Mouse (Mus musculus) testis, postnatal 14 days (tissue): ENCODE measurements around the gene Pde4d.

ENCODE experiments used
- DNase-seq: peaks from one replicate; pipeline ENCODE4 v3.0.0; 2021; ENCODE audit warnings: low spot score

Pde4d gene

GRCm38 (mm10) chr13:108490872-108491271 is 41.1 kb downstream of the Pde4d start:
- DNase-seq, result no peak

- DNase-seq, result no peak
These were observed 43.1 kb downstream of the Pde4d start for GRCm38 (mm10) chr13:108492886-108493285.

- no peak for DNase-seq
These were observed 44.6 kb downstream of the Pde4d start for GRCm38 (mm10) chr13:108494365-108494764.

GRCm38 (mm10) chr13:108497768-108498167 is 48.0 kb downstream of the Pde4d start:
- no peak for DNase-seq

GRCm38 (mm10) chr13:108498247-108498743 is 48.5 kb downstream of the Pde4d start:
- no peak for DNase-seq

- no peak for DNase-seq
These were observed 49.1 kb downstream of the Pde4d start for GRCm38 (mm10) chr13:108498773-108499313.

GRCm38 (mm10) chr13:108501386-108501785 is 51.6 kb downstream of the Pde4d start:
- DNase-seq, result no peak

GRCm38 (mm10) chr13:108524548-108524947 is 74.8 kb downstream of the Pde4d start:
- no peak for DNase-seq

GRCm38 (mm10) chr13:108524969-108525368 is 75.2 kb downstream of the Pde4d start:
- DNase-seq, result no peak

GRCm38 (mm10) chr13:108526258-108527007 is 76.7 kb downstream of the Pde4d start:
- no peak for DNase-seq

GRCm38 (mm10) chr13:108527090-108527770 is 77.5 kb downstream of the Pde4d start:
- DNase-seq, result no peak

- no peak for DNase-seq
These were observed 78.6 kb downstream of the Pde4d start for GRCm38 (mm10) chr13:108528343-108528742.

GRCm38 (mm10) chr13:108532875-108533274 is 83.1 kb downstream of the Pde4d start:
- DNase-seq, result no peak

- no peak for DNase-seq
These were observed 86.7 kb downstream of the Pde4d start for GRCm38 (mm10) chr13:108536436-108536835.

- DNase-seq, result no peak
These were observed 87.2 kb downstream of the Pde4d start for GRCm38 (mm10) chr13:108536951-108537350.

- no peak for DNase-seq
These were observed 89.1 kb downstream of the Pde4d start for GRCm38 (mm10) chr13:108538760-108539369.

- DNase-seq, result no peak
These were observed 91.7 kb downstream of the Pde4d start for GRCm38 (mm10) chr13:108541488-108541887.

- DNase-seq, result peak; percentile 53
These were observed 92.6 kb downstream of the Pde4d start for GRCm38 (mm10) chr13:108542342-108542761.

GRCm38 (mm10) chr13:108552288-108552687 is 102.5 kb downstream of the Pde4d start:
- DNase-seq, result no peak

GRCm38 (mm10) chr13:108552995-108553394 is 103.2 kb downstream of the Pde4d start:
- DNase-seq, result no peak

GRCm38 (mm10) chr13:108554901-108555300 is 105.2 kb downstream of the Pde4d start:
- DNase-seq, result no peak

GRCm38 (mm10) chr13:108596938-108597337 is 147.2 kb downstream of the Pde4d start:
- no peak for DNase-seq

- DNase-seq, result no peak
These were observed 148.9 kb downstream of the Pde4d start for GRCm38 (mm10) chr13:108598673-108599072.
